Comparison of ENCODE assay signal across 8 mouse cellular contexts in genomic region chr4:41286420-41286819, GRCm38 (mm10). TPM values are rescaled to one million over a fixed set of nuclear protein-coding genes. Genes with fewer than 3 reads are reported as not detected.
DNase-seq lines count a peak whose midpoint lies in the region; ATAC-seq lines count a peak whose summit lies in the region.

No protein-coding gene starts in this region.

- ATAC-seq in forebrain, embryonic 16.5 days, result 0 out of 2 replicates have a peak, but pooled peaks have one; percentile 54
- ATAC-seq in forebrain, embryonic 15.5 days (replicated peaks), result no peak
- 0 out of 2 replicates have a peak, but pooled peaks have one; percentile 40 for ATAC-seq in liver, embryonic 12.5 days
- ATAC-seq in liver, embryonic 11.5 days (replicated peaks; ENCODE audit: low FRiP score), result no peak

- H3K4me3 ChIP-seq in forebrain, embryonic 16.5 days (replicated peaks; ENCODE audit: low read length), result no peak overlapping the region
- H3K4me3 ChIP-seq in forebrain, embryonic 15.5 days, result no peak overlapping the region
- H3K4me3 ChIP-seq in liver, embryonic 12.5 days, result no peak overlapping the region
- H3K4me3 ChIP-seq in liver, embryonic 11.5 days (ENCODE audit: low read depth, low read length), result no peak overlapping the region

- 11% methylated on average over 3 of the region's 3 CpGs for WGBS in forebrain, embryonic 16.5 days
- WGBS in forebrain, embryonic 15.5 days, result 23% methylated on average over 3 of the region's 3 CpGs
- WGBS in liver, embryonic 12.5 days (ENCODE audit: insufficient replicate concordance), result 19% methylated on average over 3 of the region's 3 CpGs
- 20% methylated on average over 3 of the region's 3 CpGs for WGBS in liver, embryonic 11.5 days

- no peaks in the 10 kb centered on the region for H3K27me3 ChIP-seq in forebrain, embryonic 16.5 days (replicated peaks; ENCODE audit: control insufficient read depth, insufficient read depth, low read length)
- H3K27me3 ChIP-seq in forebrain, embryonic 15.5 days, result no peaks in the 10 kb centered on the region
- H3K27me3 ChIP-seq in liver, embryonic 12.5 days (replicated peaks), result no peaks in the 10 kb centered on the region
- H3K27me3 ChIP-seq in liver, embryonic 11.5 days (replicated peaks; ENCODE audit: control insufficient read depth, insufficient read depth, low read length), result no peaks in the 10 kb centered on the region

- H3K9me3 ChIP-seq in forebrain, embryonic 16.5 days (ENCODE audit: control insufficient read depth, low read length), result no peaks in the 10 kb centered on the region
- H3K9me3 ChIP-seq in forebrain, embryonic 15.5 days, result no peaks in the 10 kb centered on the region
- H3K9me3 ChIP-seq in liver, embryonic 12.5 days (replicated peaks), result no peaks in the 10 kb centered on the region
- H3K9me3 ChIP-seq in liver, embryonic 11.5 days (ENCODE audit: control insufficient read depth, low read length), result no peaks in the 10 kb centered on the region

- no peak for DNase-seq in liver, embryonic 11.5 days (ENCODE audit: low spot score)
- peak; percentile 41 for DNase-seq in MEL-GATA-1-ER (ENCODE audit: extremely low read depth, low read depth)
- peak; percentile 51 for DNase-seq in forelimb bud, embryonic 11.5 days (ENCODE audit: low read depth, low spot score)
- peak; percentile 48 for DNase-seq in mesoderm, embryonic 11.5 days (ENCODE audit: low read depth, low spot score)
- DNase-seq in ovary, adult 18-20 months (ENCODE audit: low spot score), result no peak

- H3K4me2 ChIP-seq in forebrain, embryonic 16.5 days (ENCODE audit: low read length), result no peak overlapping the region
- H3K4me2 ChIP-seq in forebrain, embryonic 15.5 days (replicated peaks), result no peak overlapping the region
- no peak overlapping the region for H3K4me2 ChIP-seq in liver, embryonic 12.5 days
- no peak overlapping the region for H3K4me2 ChIP-seq in liver, embryonic 11.5 days

- H3K27ac ChIP-seq in forebrain, embryonic 16.5 days (ENCODE audit: low read length), result no peak overlapping the region
- no peak overlapping the region for H3K27ac ChIP-seq in forebrain, embryonic 15.5 days (replicated peaks)
- H3K27ac ChIP-seq in liver, embryonic 12.5 days, result no peak overlapping the region
- H3K27ac ChIP-seq in liver, embryonic 11.5 days (ENCODE audit: low read depth, low read length), result no peak overlapping the region

- H3K36me3 ChIP-seq in forebrain, embryonic 16.5 days (ENCODE audit: control insufficient read depth, insufficient read depth), result no peaks in the 10 kb centered on the region
- H3K36me3 ChIP-seq in forebrain, embryonic 15.5 days, result peaks cover 9% of the 10 kb centered on the region
- H3K36me3 ChIP-seq in liver, embryonic 12.5 days, result peaks cover 19% of the 10 kb centered on the region
- H3K36me3 ChIP-seq in liver, embryonic 11.5 days (ENCODE audit: control insufficient read depth, insufficient read depth, low read length), result peaks cover 7% of the 10 kb centered on the region

- no peak overlapping the region for H3K9ac ChIP-seq in forebrain, embryonic 16.5 days (replicated peaks; ENCODE audit: low read depth, low read length)
- H3K9ac ChIP-seq in forebrain, embryonic 15.5 days (replicated peaks), result no peak overlapping the region
- H3K9ac ChIP-seq in liver, embryonic 12.5 days, result no peak overlapping the region
- H3K9ac ChIP-seq in liver, embryonic 11.5 days (ENCODE audit: low read depth, low read length), result no peak overlapping the region

- H3K4me1 ChIP-seq in forebrain, embryonic 16.5 days (replicated peaks; ENCODE audit: control insufficient read depth, insufficient read depth, low read length), result no peaks in the 10 kb centered on the region
- no peaks in the 10 kb centered on the region for H3K4me1 ChIP-seq in forebrain, embryonic 15.5 days
- H3K4me1 ChIP-seq in liver, embryonic 12.5 days, result 0 out of 2 replicates have a peak, but pooled peaks cover 7% of the 10 kb centered on the region
- no peaks in the 10 kb centered on the region for H3K4me1 ChIP-seq in liver, embryonic 11.5 days (replicated peaks; ENCODE audit: control insufficient read depth, insufficient read depth, low read length)

RNA-seq across cellular contexts. Expression of gene Ubap2, which starts 11.5 kb away (rescaled TPM):
- 62.5 and 63.5 TPM in 2 replicates for polyA plus RNA-seq in forebrain, embryonic 16.5 days (2015; fragmentation: Nextera tagmentation; extraction: Ambion mirVana)
- polyA plus RNA-seq in forebrain, embryonic 15.5 days (2015; fragmentation: Nextera tagmentation; extraction: Ambion mirVana), result 54.9 and 58.9 TPM in 2 replicates
- polyA plus RNA-seq in liver, embryonic 12.5 days (2016; fragmentation: Nextera tagmentation; extraction: Ambion mirVana), result 48.7 and 50.2 TPM in 2 replicates
- polyA plus RNA-seq in liver, embryonic 11.5 days (2014; fragmentation: Nextera tagmentation; extraction: Ambion mirVana), result 82.8 and 85.6 TPM in 2 replicates

RNA-seq across cellular contexts. Expression of gene Dcaf12, which starts 28.3 kb away (rescaled TPM):
- polyA plus RNA-seq in forebrain, embryonic 16.5 days (2015; fragmentation: Nextera tagmentation; extraction: Ambion mirVana), result 88.9 and 101 TPM in 2 replicates
- polyA plus RNA-seq in forebrain, embryonic 15.5 days (2015; fragmentation: Nextera tagmentation; extraction: Ambion mirVana), result 84.8 and 91.4 TPM in 2 replicates
- polyA plus RNA-seq in liver, embryonic 12.5 days (2016; fragmentation: Nextera tagmentation; extraction: Ambion mirVana), result 61.4 and 64.5 TPM in 2 replicates
- polyA plus RNA-seq in liver, embryonic 11.5 days (2014; fragmentation: Nextera tagmentation; extraction: Ambion mirVana), result 50.8 and 53.4 TPM in 2 replicates

Comparison
In these comparisons a context has a peak if more than half of its experiments do, and no peak if none do; other contexts are left out.
1. ATAC-seq: peak in forebrain, embryonic 16.5 days (single experiment) and liver, embryonic 12.5 days (single experiment); none in forebrain, embryonic 15.5 days (single experiment) and liver, embryonic 11.5 days (single experiment).
2. DNase-seq: peak in MEL-GATA-1-ER (single experiment), forelimb bud, embryonic 11.5 days (single experiment) and mesoderm, embryonic 11.5 days (single experiment); none in liver, embryonic 11.5 days (single experiment) and ovary, adult 18-20 months (single experiment).